Mouse (Mus musculus): ENCODE measurements around the gene Gm11084.
"Not testable (repeated sequence)": the region's sequence is repeated elsewhere in the genome, so short reads cannot be mapped to it uniquely, and the experiment has no call there.

Gene Gm11084

GRCm38 (mm10) chr2:72994165-72994564, 7.6 kb upstream of the Gm11084 start:
- DNase-seq (ENCODE audit: low spot score): no peak

DNA sequence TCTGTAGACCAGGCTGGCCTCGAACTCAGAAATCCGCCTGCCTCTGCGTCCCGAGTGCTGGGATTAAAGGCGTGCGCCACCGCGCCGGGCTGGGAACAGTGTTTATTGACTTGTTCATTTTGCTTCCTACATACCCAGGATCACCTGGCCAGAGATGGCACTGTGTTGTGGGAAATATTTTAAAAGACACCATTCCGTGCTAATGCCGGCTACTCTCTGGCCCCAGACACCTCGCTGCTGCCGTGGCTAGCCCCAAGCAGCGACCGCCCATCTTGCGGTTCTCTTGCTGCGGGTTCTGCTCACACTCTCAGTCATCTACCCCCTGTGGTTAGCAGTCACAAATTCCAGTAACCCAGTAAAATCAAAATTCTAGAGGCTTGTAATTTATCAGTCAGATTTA, 6.0 kb upstream of the Gm11084 start:
- no peak for DNase-seq (ENCODE audit: low spot score)

- not testable (repeated sequence) for DNase-seq (ENCODE audit: low spot score)
These were observed 2.4 kb upstream of the Gm11084 start for GRCm38 (mm10) chr2:72988945-72989344.

- DNase-seq (ENCODE audit: low spot score): no peak
These were observed 1.0 kb downstream of the Gm11084 start for GRCm38 (mm10) chr2:72985516-72985915.

- DNase-seq (ENCODE audit: low spot score): no peak
These were observed 1.7 kb downstream of the Gm11084 start for GRCm38 (mm10) chr2:72984806-72985205.

DNA sequence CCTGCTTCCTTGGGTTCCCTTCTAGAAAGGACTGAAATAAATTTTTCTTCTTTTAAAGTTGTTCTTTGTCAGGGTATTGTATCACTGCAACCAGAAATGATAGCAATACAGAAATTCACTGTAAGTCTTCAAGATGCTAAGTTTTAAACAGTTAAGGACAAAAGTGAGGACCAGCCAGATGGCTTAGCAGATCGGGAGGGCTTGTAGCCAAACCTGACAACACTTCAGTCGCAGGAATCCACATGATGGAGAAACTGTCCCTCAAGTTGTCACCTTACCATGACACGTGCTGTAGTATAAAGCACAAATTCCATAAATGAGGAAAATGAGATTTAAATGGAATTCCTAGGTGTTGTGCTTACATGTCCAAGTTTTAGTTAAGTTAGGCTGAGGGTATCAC, 3.3 kb downstream of the Gm11084 start:
- DNase-seq (ENCODE audit: low spot score): no peak

- no peak for DNase-seq (ENCODE audit: low spot score)
These were observed 4.3 kb downstream of the Gm11084 start for GRCm38 (mm10) chr2:72982110-72982785.

GRCm38 (mm10) chr2:72981441-72982109, 4.9 kb downstream of the Gm11084 start:
- DNase-seq (ENCODE audit: low spot score): no peak

GRCm38 (mm10) chr2:72981075-72981420, 5.5 kb downstream of the Gm11084 start:
- no peak for DNase-seq (ENCODE audit: low spot score)

- DNase-seq (ENCODE audit: low spot score): peak; percentile 97
These were observed 6.0 kb downstream of the Gm11084 start, which contains the start of gene Sp3 for GRCm38 (mm10) chr2:72980337-72981074. Sp3 (minus strand) TSS chr2:72980446.

- peak; percentile 88 for DNase-seq (ENCODE audit: low spot score)
These were observed 6.9 kb downstream of the Gm11084 start for GRCm38 (mm10) chr2:72979659-72980071.

DNA sequence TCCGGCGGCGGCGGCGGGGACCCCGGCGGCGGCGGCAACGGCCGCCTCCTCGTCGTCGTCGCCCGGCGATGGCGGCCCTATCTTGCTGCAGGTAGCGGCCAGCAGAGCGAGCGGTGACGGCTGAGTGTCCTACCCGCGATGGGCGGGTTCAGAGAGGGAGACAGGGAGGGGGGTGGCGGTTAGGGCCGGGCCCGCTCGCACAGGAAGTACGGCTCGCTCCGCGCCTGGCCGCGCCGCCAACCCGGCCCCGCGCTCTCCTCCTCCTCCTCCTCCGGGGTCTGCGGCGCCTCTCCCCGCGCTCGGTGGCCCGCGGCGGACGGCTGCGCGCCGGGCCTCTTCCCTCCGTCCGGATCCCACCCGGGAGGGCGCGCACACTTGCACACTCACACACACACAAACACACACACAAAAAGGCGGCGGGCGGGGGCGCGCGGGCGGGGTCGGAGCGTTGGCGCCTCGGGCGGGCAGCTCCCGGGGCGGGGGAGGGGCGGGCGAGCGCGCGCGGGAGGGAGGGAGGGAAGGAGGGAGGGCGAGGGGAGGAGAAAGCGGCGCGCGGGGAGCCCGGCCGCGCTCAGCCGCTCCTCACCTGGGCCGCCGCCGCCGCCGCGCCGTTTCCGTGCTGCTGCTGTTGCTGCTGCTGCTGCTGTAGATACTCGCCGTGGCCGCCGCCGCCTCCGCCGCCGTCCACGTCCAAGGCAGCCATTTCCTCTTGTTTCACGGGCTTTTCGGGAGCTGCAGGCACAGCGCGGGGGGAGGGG, 7.4 kb downstream of the Gm11084 start:
- DNase-seq (ENCODE audit: low spot score): peak; percentile 86

DNA sequence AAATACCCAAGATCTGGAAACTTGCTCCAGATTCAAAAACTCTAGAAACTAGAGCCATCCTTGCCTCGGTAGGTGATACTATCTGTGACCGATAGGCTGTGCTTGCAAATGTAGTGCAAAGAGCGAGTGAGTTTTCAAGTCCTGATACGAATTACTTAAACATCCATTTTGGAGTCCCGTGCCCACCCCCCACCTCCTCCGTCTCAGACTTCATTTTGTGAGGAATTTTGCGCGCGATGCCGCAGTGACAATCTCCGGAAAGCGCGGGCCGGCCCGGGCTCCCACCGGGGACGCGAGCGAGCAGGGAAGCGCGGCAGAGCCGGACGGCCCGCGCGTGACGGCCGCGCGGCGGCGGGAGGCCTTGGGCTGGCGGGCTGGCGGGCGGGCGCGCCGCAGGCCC, 8.0 kb downstream of the Gm11084 start:
- no peak for DNase-seq (ENCODE audit: low spot score)

GRCm38 (mm10) chr2:72977272-72977671, 9.2 kb downstream of the Gm11084 start:
- no peak for DNase-seq (ENCODE audit: low spot score)

GRCm38 (mm10) chr2:72976036-72976435, 10.5 kb downstream of the Gm11084 start:
- no peak for DNase-seq (ENCODE audit: low spot score)

DNA sequence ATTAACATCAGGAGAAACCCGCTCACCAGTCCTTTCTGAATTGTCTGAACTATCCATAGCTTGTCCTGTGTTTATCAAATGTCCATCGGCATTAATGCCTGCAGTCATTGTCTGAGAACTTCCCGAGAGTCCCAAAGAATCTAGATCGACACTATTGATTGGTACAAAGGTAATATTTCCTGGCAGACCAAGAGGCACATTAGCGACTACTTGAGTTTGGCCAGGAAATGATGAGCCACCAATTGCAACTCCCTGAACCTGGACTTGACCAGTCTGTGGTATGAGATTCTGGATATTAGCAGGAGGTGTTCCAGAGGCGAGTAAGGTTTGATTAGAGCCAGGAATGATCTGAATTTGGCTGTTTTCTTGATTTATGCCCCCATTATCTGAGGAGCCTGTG, 15.7 kb downstream of the Gm11084 start:
- DNase-seq (ENCODE audit: low spot score): no peak

DNA sequence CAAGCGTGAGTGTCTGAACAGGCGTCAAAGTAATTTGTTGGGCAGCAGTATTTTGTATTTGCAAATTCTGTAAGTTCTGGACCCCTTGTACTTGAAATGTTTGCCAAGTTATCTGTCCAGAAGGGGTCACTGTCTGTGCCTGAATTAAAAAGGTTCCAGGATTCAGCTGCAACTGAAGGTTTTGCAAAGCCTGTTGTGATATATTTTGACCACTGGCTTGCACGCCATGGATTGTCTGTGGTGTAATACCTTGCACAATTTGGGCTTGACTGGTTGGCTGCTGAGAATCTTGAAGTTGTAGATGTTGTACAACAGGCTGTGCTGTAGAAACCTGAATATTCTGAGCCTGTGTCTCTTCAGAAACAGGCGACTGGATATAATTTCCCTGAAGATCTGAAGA, 16.2 kb downstream of the Gm11084 start:
- DNase-seq (ENCODE audit: low spot score): no peak

- DNase-seq (ENCODE audit: low spot score): no peak
These were observed 18.0 kb downstream of the Gm11084 start for GRCm38 (mm10) chr2:72968536-72968935.

DNA sequence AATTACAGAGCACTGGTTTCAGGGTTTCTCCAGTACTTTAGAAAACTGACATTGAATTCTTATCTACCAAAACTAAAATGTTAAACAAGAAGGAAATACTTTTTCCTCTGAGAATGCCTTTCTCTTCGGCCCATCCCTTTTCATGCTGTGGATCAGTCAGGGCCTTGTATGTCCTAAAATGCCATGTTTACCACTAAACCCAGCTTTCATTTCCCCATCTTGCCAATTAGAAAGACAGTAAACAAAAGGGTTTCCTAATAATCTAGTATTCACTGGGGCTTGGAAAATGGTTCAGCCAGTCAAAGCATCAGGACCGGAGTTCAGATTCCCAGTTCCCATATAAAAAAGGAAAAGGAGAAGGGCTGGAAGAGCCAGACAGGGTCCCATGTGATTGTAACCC, 21.1 kb downstream of the Gm11084 start:
- no peak for DNase-seq (ENCODE audit: low spot score)

- no peak for DNase-seq (ENCODE audit: low spot score)
These were observed 30.1 kb downstream of the Gm11084 start for GRCm38 (mm10) chr2:72956415-72956814.

GRCm38 (mm10) chr2:72952979-72953378, 33.5 kb downstream of the Gm11084 start:
- no peak for DNase-seq (ENCODE audit: low spot score)

DNA sequence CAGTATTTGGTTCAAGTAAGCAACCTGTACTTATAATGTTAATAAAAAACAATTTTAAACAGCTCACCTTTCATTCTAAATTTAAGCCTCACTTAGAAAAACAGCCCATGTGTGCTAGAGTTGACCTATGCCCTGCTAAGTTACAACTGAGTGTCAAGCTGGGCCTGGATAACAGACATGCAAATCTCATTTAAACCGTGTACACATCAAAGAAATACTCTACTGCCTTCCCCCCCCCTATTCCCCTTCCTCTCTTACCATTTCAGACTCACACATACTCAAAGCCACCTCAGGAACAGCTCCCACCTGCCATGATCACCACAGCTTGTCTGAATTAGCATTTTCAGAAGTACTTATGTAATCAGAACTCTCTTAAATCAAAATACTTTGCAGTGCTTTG, 50.6 kb downstream of the Gm11084 start:
- DNase-seq (ENCODE audit: low spot score): no peak

Data from ovary, adult 18-20 months (tissue).